Mouse (Mus musculus) lung, embryonic 16.5 days (tissue): ENCODE data around the gene Smpdl3a. TPM values are rescaled to one million over a fixed set of nuclear protein-coding genes. Genes with fewer than 3 reads are reported as not detected.

ENCODE experiments used
- ATAC-seq: fragments of 200-750 bp; cut with Nextera tagmentation; 2 replicates; pipeline ENCODE4 v1.8.0; 2017; ENCODE audit warnings: low read depth, mild to moderate bottlenecking, moderate library complexity
- H3K27ac ChIP-seq: fragments of 300-500 bp; sonication (generic); 2 replicates; pipeline ENCODE4 v1.5.1; 2014; ENCODE audit warnings: mild to moderate bottlenecking, control low read depth, low read length
- H3K27me3 ChIP-seq: fragments of 300-500 bp; sonication (generic); 2 replicates; pipeline ENCODE4 v1.6.1; 2014; ENCODE audit warnings: low read depth, low read length, mixed read lengths; ENCODE audit not compliant: control insufficient read depth, insufficient read depth
- H3K36me3 ChIP-seq: fragments of 300-500 bp; sonication (generic); 2 replicates; pipeline ENCODE4 v1.6.1; 2014; ENCODE audit warnings: low read length; ENCODE audit not compliant: control insufficient read depth, insufficient read depth
- H3K4me1 ChIP-seq: fragments of 300-500 bp; sonication (generic); replicated peaks from 2 replicates; pipeline ENCODE4 v1.6.1; 2014; ENCODE audit warnings: low read length, mixed read lengths; ENCODE audit not compliant: control insufficient read depth, insufficient read depth
- H3K4me2 ChIP-seq: fragments of 300-500 bp; sonication (generic); 2 replicates; pipeline ENCODE4 v1.6.1; 2014; ENCODE audit warnings: low read depth, low read length, control low read depth
- H3K4me3 ChIP-seq: fragments of 300-500 bp; sonication (generic); 2 replicates; pipeline ENCODE4 v1.5.1; 2014; ENCODE audit warnings: mild to moderate bottlenecking, low read length, control low read depth
- H3K9ac ChIP-seq: fragments of 300-500 bp; sonication (generic); 2 replicates; pipeline ENCODE4 v1.6.1; 2014; ENCODE audit warnings: low read length, control low read depth
- H3K9me3 ChIP-seq: fragments of 300-500 bp; sonication (generic); 2 replicates; pipeline ENCODE4 v1.6.1; 2016; ENCODE audit warnings: low read length; ENCODE audit not compliant: control insufficient read depth
- WGBS: fragments of 180-500 bp; shearing (Covaris S2); extraction: QIAGEN DNeasy Blood & Tissue Kit; methylation state at CpG from one replicate; pipeline ENCODE4 v1.1.7; 2014; 5-methylcytosine and 5-hydroxymethylcytosine counted together
- polyA plus RNA-seq: library from polyadenylated mRNA; unstranded; fragments of >200 nt; fragmentation: Nextera tagmentation; extraction: Ambion mirVana; gene quantifications from 2 replicates; pipeline ENCODE4 v1.2.1, GENCODE M21; 2015

Smpdl3a gene
- polyA plus RNA-seq = 29.3 and 34.6 TPM in 2 replicates

DNA sequence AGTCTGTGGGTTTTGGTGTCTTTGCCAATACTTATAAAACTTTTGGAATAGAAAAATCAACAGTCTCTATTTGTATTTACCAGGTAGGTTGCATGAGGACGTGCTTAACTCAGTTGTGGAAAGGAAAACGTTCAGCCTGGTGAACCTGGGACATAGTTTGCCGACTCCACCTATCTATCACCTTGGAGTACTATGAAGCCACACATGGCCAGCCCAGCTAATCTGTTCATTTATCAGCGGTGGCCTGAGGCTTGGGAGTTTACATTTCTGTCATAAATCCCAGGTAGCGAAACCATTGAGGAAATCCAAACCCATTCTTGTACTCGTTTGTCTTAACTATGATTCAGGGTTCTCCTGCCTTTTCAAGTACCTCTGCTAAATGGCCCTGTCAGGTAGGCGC, at the start of gene Smpdl3a:
Smpdl3a (plus strand) TSS at position 318 of the 400 bp plus-strand sequence.
- Histone ChIP-seq H3K9ac (peak within 1 kb of the TSS; percentile 80), H3K36me3 (no peaks in the 10 kb centered on the region), H3K27me3 (no peaks in the 10 kb centered on the region), H3K4me1 (0 out of 2 replicates have a peak, but pooled peaks cover 4% of the 10 kb centered on the region), H3K4me3 (peak within 1 kb of the TSS; percentile 69), H3K9me3 (no peaks in the 10 kb centered on the region), H3K4me2 (peak within 1 kb of the TSS; percentile 94), H3K27ac (peak within 1 kb of the TSS; percentile 15)
- 69% methylated on average over 7 of the region's 7 CpGs for WGBS
- no peak for ATAC-seq

- Histone ChIP-seq H3K9me3 (no peaks in the 10 kb centered on the region), H3K9ac (no peak overlapping the region), H3K4me1 (no peaks in the 10 kb centered on the region), H3K4me2 (no peak overlapping the region), H3K36me3 (no peaks in the 10 kb centered on the region), H3K27me3 (no peaks in the 10 kb centered on the region), H3K4me3 (no peak overlapping the region), H3K27ac (no peak overlapping the region)
- ATAC-seq = no peak
Measured at GRCm38 (mm10) chr10:57745452-57745851, 48.7 kb upstream of the Smpdl3a start.

- Histone ChIP-seq H3K4me2 (no peak overlapping the region), H3K4me1 (no peaks in the 10 kb centered on the region)
- ATAC-seq = no peak
Measured at GRCm38 (mm10) chr10:57747127-57747526, 47.0 kb upstream of the Smpdl3a start.

GRCm38 (mm10) chr10:57753343-57753742, 40.8 kb upstream of the Smpdl3a start:
- 89% methylated on average over 1 of the region's 1 CpGs for WGBS
- no peak for ATAC-seq
- Histone ChIP-seq H3K4me2 (no peak overlapping the region), H3K9me3 (no peaks in the 10 kb centered on the region), H3K9ac (no peak overlapping the region), H3K4me3 (no peak overlapping the region), H3K27ac (no peak overlapping the region), H3K4me1 (no peaks in the 10 kb centered on the region), H3K27me3 (no peaks in the 10 kb centered on the region), H3K36me3 (no peaks in the 10 kb centered on the region)

More at GRCm38 (mm10) chr10:57747127-57747526, 47.0 kb upstream of the Smpdl3a start:
- Histone ChIP-seq H3K27me3 (no peaks in the 10 kb centered on the region), H3K4me3 (no peak overlapping the region), H3K27ac (no peak overlapping the region), H3K9ac (no peak overlapping the region), H3K36me3 (no peaks in the 10 kb centered on the region), H3K9me3 (no peaks in the 10 kb centered on the region)

DNA sequence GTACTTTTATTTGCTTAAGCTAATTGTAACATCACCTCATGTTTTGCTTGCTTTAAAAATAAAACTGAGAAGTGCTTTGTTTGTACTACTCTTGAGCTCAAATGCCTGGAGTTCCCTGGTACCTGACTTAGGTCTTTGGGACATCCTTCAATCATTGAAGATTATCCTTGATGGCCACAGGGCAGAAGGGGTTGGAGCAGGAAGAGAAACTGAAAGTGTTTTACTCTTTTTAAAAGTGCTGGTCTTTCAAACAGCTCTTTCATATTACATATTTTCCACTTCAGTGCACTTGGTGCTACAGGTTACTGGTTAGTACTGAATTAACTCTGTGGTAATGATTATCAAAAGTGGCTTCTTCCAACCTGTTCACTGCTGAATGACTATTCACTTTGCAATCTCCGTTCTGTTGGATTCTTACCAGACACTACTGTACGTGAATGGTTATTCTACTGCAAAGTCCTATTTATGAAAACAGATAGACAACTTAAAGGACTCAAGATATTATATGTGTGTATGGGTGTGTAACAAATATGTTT, 38.9 kb upstream of the Smpdl3a start:
- no peak for ATAC-seq

DNA sequence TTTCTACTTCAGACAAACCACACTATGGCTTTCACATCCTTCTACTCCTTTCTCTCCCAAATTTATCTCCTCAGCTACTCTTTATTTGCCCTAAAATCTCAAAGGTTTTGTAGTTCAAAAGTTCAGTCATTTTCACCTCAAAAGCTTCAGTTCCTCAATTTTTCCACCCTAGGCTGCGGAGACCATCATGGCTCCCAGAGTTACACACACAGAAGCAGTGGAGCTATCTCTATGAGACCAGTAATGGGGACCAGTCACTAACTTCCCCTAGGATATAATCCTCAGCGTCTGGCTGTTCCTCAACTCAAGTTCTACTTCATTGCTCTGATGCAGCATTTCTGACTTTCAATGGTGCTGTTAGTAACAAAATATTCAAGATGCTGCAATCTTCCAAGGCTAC, 35.1 kb upstream of the Smpdl3a start:
- ATAC-seq = no peak
- Histone ChIP-seq H3K9ac (no peak overlapping the region), H3K4me3 (no peak overlapping the region), H3K4me2 (no peak overlapping the region), H3K9me3 (no peaks in the 10 kb centered on the region), H3K36me3 (no peaks in the 10 kb centered on the region), H3K4me1 (no peaks in the 10 kb centered on the region), H3K27ac (no peak overlapping the region), H3K27me3 (no peaks in the 10 kb centered on the region)
- WGBS = 87% methylated on average over 2 of the region's 2 CpGs

More for the DNA sequence above, 38.9 kb upstream of the Smpdl3a start:
- no peaks in the 10 kb centered on the region for H3K36me3 ChIP-seq
- H3K4me1 ChIP-seq = no peaks in the 10 kb centered on the region
- no peak overlapping the region for H3K4me2 ChIP-seq
- H3K27me3 ChIP-seq = no peaks in the 10 kb centered on the region
- WGBS = 74% methylated on average over 2 of the region's 2 CpGs
- H3K9ac ChIP-seq = no peak overlapping the region
- H3K9me3 ChIP-seq = no peaks in the 10 kb centered on the region
- H3K27ac ChIP-seq = no peak overlapping the region
- no peak overlapping the region for H3K4me3 ChIP-seq

- no peak overlapping the region for H3K27ac ChIP-seq
- 54% methylated on average over 3 of the region's 3 CpGs for WGBS
- H3K4me3 ChIP-seq = no peak overlapping the region
- H3K9ac ChIP-seq = no peak overlapping the region
- no peaks in the 10 kb centered on the region for H3K27me3 ChIP-seq
- no peaks in the 10 kb centered on the region for H3K36me3 ChIP-seq
- no peak for ATAC-seq
- no peaks in the 10 kb centered on the region for H3K4me1 ChIP-seq
- H3K4me2 ChIP-seq = no peak overlapping the region
- no peaks in the 10 kb centered on the region for H3K9me3 ChIP-seq
Measured at GRCm38 (mm10) chr10:57760694-57761093, 33.4 kb upstream of the Smpdl3a start.

DNA sequence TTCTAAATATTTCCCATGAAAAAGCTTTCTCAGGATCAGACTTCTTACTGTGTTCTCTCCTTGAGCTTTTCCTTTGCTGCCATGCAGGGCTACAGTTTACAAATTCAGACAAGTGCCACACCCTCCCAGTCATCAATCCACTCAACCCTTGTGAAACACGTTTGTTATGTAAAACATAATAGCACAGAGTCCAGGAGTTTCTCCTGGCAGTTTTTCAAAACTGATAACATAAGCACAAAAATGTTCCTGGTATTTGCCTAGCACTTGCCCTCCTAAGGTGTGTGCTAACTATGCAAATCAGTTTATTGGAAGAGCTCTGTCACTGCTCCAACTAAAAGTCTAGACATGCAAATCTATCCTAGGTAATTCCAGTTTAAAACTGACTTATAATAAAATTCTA, 31.1 kb upstream of the Smpdl3a start:
- 0 out of 2 replicates have a peak, but pooled peaks have one; percentile 45 for ATAC-seq
- Histone ChIP-seq H3K27ac (no peak overlapping the region), H3K9ac (no peak overlapping the region), H3K4me3 (no peak overlapping the region), H3K9me3 (no peaks in the 10 kb centered on the region), H3K4me1 (no peaks in the 10 kb centered on the region), H3K36me3 (no peaks in the 10 kb centered on the region), H3K27me3 (no peaks in the 10 kb centered on the region), H3K4me2 (no peak overlapping the region)
- 4% methylated on average over 1 of the region's 1 CpGs for WGBS

DNA sequence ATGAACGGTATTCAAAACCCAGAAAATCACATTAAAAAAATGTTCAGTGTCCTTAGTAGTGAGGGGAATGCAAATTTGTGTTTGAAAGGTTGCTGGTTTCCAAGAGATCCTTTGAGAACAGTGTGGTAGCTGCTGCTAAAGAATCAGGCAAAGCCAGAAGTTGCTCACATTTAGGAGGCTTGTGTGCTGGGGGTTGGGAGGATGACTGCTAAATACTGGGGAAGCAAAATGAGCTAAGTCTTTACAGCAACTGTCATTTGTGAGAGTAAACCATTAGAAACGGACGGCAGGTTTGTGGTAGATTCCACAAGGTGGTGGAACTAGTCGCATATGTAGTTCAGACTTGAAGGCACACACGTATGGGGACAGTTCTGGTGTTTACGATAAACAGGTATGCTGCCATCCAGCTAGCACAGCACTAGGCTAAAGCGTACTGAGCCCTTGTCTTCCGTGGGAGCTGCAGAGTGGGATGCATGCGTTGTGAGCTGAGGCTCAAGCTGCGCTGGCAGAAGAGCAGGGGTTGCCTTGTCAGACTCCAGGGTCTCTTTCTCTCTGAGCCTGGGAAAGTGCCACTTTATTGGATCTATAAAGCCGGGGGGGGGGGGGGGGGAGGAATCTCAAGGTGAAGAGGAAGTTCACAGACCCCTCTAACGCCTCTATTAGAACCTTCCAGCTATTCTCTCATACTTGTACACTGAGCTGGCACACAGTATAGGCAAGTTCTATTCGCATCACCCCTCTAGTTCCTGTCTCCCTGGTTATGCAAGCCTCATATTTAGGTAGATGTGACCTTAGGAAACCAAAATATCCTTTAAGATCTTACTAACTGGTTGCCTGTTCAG, 10.6 kb upstream of the Smpdl3a start:
- no peaks in the 10 kb centered on the region for H3K27me3 ChIP-seq
- H3K4me2 ChIP-seq = no peak overlapping the region
- H3K4me3 ChIP-seq = no peak overlapping the region
- 41% methylated on average over 12 of the region's 13 CpGs for WGBS
- peaks cover 15% of the 10 kb centered on the region for H3K4me1 ChIP-seq
- no peak overlapping the region for H3K9ac ChIP-seq
- no peak for ATAC-seq
- H3K9me3 ChIP-seq = no peaks in the 10 kb centered on the region
- no peak overlapping the region for H3K27ac ChIP-seq
- no peaks in the 10 kb centered on the region for H3K36me3 ChIP-seq
